Mouse (Mus musculus): ENCODE data around the gene Cog8.

Cog8 gene

GRCm38 (mm10) chr8:107056076-107056972, at the start of gene Cog8, which contains the start of gene Nip7:
Cog8 (minus strand) TSS chr8:107056689.
Nip7 (plus strand) TSS chr8:107056877.
- peak; percentile 93 for DNase-seq (ENCODE audit: low read depth, low spot score)

GRCm38 (mm10) chr8:107104547-107104946, 48.1 kb upstream of the Cog8 start:
- peak; percentile 58 for DNase-seq (ENCODE audit: low read depth, low spot score)

- DNase-seq (ENCODE audit: low read depth, low spot score): no peak
Measured at GRCm38 (mm10) chr8:107100635-107101034, 44.1 kb upstream of the Cog8 start.

GRCm38 (mm10) chr8:107096366-107097036, 40.0 kb upstream of the Cog8 start, which contains the start of gene Terf2:
Terf2 (minus strand) TSS chr8:107096547.
- peak; percentile 93 for DNase-seq (ENCODE audit: low read depth, low spot score)

GRCm38 (mm10) chr8:107095717-107096365, 39.4 kb upstream of the Cog8 start:
- no peak for DNase-seq (ENCODE audit: low read depth, low spot score)

- DNase-seq (ENCODE audit: low read depth, low spot score): peak; percentile 73
Measured at GRCm38 (mm10) chr8:107090531-107090930, 34.0 kb upstream of the Cog8 start.

GRCm38 (mm10) chr8:107088526-107089063, 32.1 kb upstream of the Cog8 start:
- no peak for DNase-seq (ENCODE audit: low read depth, low spot score)

GRCm38 (mm10) chr8:107086018-107086417, 29.5 kb upstream of the Cog8 start:
- DNase-seq (ENCODE audit: low read depth, low spot score): no peak

GRCm38 (mm10) chr8:107085358-107085757, 28.9 kb upstream of the Cog8 start:
- DNase-seq (ENCODE audit: low read depth, low spot score): no peak

GRCm38 (mm10) chr8:107076239-107076888, 19.9 kb upstream of the Cog8 start:
- DNase-seq (ENCODE audit: low read depth, low spot score): no peak

GRCm38 (mm10) chr8:107074128-107074527, 17.6 kb upstream of the Cog8 start:
- no peak for DNase-seq (ENCODE audit: low read depth, low spot score)

GRCm38 (mm10) chr8:107073706-107074105, 17.2 kb upstream of the Cog8 start:
- no peak for DNase-seq (ENCODE audit: low read depth, low spot score)

- no peak for DNase-seq (ENCODE audit: low read depth, low spot score)
Measured at GRCm38 (mm10) chr8:107065511-107066496, 9.3 kb upstream of the Cog8 start, which contains the start of gene Tmed6. Tmed6 (minus strand) TSS chr8:107065644.

GRCm38 (mm10) chr8:107062613-107063012, 6.1 kb upstream of the Cog8 start:
- no peak for DNase-seq (ENCODE audit: low read depth, low spot score)

GRCm38 (mm10) chr8:107056973-107057369, 482 bp upstream of the Cog8 start:
- peak; percentile 21 for DNase-seq (ENCODE audit: low read depth, low spot score)

- no peak for DNase-seq (ENCODE audit: low read depth, low spot score)
Measured at GRCm38 (mm10) chr8:107052046-107052445, 4.4 kb downstream of the Cog8 start.

- no peak for DNase-seq (ENCODE audit: low read depth, low spot score)
Measured at GRCm38 (mm10) chr8:107049480-107049879, 7.0 kb downstream of the Cog8 start.

GRCm38 (mm10) chr8:107048061-107048941, 8.2 kb downstream of the Cog8 start, which contains the start of gene Pdf:
Pdf (minus strand) TSS chr8:107048614.
- peak; percentile 84 for DNase-seq (ENCODE audit: low read depth, low spot score)

- DNase-seq (ENCODE audit: low read depth, low spot score): no peak
Measured at GRCm38 (mm10) chr8:107046976-107047375, 9.5 kb downstream of the Cog8 start.
